Mouse (Mus musculus): ENCODE data around the gene Dusp3.

The Dusp3 gene

GRCm38 (mm10) chr11:101935743-101936142, 51.1 kb downstream of the Dusp3 start:
- no peak for DNase-seq (ENCODE audit: low spot score)

GRCm38 (mm10) chr11:101931978-101932377, 54.8 kb downstream of the Dusp3 start:
- DNase-seq (ENCODE audit: low spot score) = no peak

GRCm38 (mm10) chr11:101928030-101928762, 58.6 kb downstream of the Dusp3 start:
- no peak for DNase-seq (ENCODE audit: low spot score)

GRCm38 (mm10) chr11:101926951-101927589, 59.7 kb downstream of the Dusp3 start:
- DNase-seq (ENCODE audit: low spot score) = no peak

- no peak for DNase-seq (ENCODE audit: low spot score)
Measured at GRCm38 (mm10) chr11:101925636-101926035, 61.2 kb downstream of the Dusp3 start.

GRCm38 (mm10) chr11:101924441-101924976, 62.3 kb downstream of the Dusp3 start:
- no peak for DNase-seq (ENCODE audit: low spot score)

- DNase-seq (ENCODE audit: low spot score) = no peak
Measured at GRCm38 (mm10) chr11:101923988-101924387, 62.8 kb downstream of the Dusp3 start.

GRCm38 (mm10) chr11:101921361-101921952, 65.4 kb downstream of the Dusp3 start:
- DNase-seq (ENCODE audit: low spot score) = no peak

Data from ovary, postnatal 14 days (tissue).